Mouse (Mus musculus) forebrain, embryonic 11.5 days (tissue): ENCODE data around the gene Pef1. TPM values are rescaled to one million over a fixed set of nuclear protein-coding genes. Genes with fewer than 3 reads are reported as not detected.

Experiments
- ATAC-seq: fragments of 200-750 bp; cut with Nextera tagmentation; replicated peaks from 2 replicates; pipeline ENCODE4 v1.8.0; 2017; ENCODE audit warnings: moderate TSS enrichment; ENCODE audit not compliant: low FRiP score
- DNase-seq: peaks from one replicate; pipeline ENCODE4 v3.0.0-alpha.2; 2017; ENCODE audit warnings: low spot score
- H3K27ac ChIP-seq: fragments of 300-500 bp; sonication (generic); 2 replicates; pipeline ENCODE4 v1.5.1; 2014; ENCODE audit warnings: low read depth, low read length
- H3K27me3 ChIP-seq: fragments of 300-500 bp; sonication (generic); 2 replicates; pipeline ENCODE4 v1.6.1; 2014; ENCODE audit warnings: mild to moderate bottlenecking, low read length, mixed read lengths; ENCODE audit not compliant: control insufficient read depth, insufficient read depth
- H3K36me3 ChIP-seq: fragments of 300-500 bp; sonication (generic); 2 replicates; pipeline ENCODE4 v1.6.1; 2014; ENCODE audit warnings: mild to moderate bottlenecking, low read length, moderate library complexity, mixed read lengths; ENCODE audit not compliant: control insufficient read depth, insufficient read depth
- H3K4me1 ChIP-seq: fragments of 300-500 bp; sonication (generic); replicated peaks from 2 replicates; pipeline ENCODE4 v1.6.1; 2014; ENCODE audit warnings: low read length, mixed read lengths; ENCODE audit not compliant: control insufficient read depth, insufficient read depth
- H3K4me2 ChIP-seq: fragments of 300-500 bp; sonication (generic); 2 replicates; pipeline ENCODE4 v1.6.1; 2014; ENCODE audit warnings: low read depth, mild to moderate bottlenecking, low read length, moderate library complexity, mixed read lengths; ENCODE audit not compliant: severe bottlenecking
- H3K4me3 ChIP-seq: fragments of 300-500 bp; sonication (generic); 2 replicates; pipeline ENCODE4 v1.5.1; 2014; ENCODE audit warnings: low read depth, low read length
- H3K9ac ChIP-seq: fragments of 300-500 bp; sonication (generic); 2 replicates; pipeline ENCODE4 v1.6.1; 2014; ENCODE audit warnings: low read length
- H3K9me3 ChIP-seq: fragments of 300-500 bp; sonication (generic); 2 replicates; pipeline ENCODE4 v1.6.1; 2016; ENCODE audit warnings: low read length, mixed read lengths; ENCODE audit not compliant: control insufficient read depth
- WGBS: fragments of 180-500 bp; shearing (Covaris S2); extraction: QIAGEN DNeasy Blood & Tissue Kit; methylation state at CpG from one replicate; pipeline ENCODE4 v1.1.7; 2014; 5-methylcytosine and 5-hydroxymethylcytosine counted together
- polyA plus RNA-seq: library from polyadenylated mRNA; unstranded; fragments of >200 nt; fragmentation: Nextera tagmentation; extraction: Ambion mirVana; gene quantifications from 2 replicates; pipeline ENCODE4 v1.2.1, GENCODE M21; 2014

The Pef1 gene
- polyA plus RNA-seq, 1 experiment from 2014 or later: 62.7 TPM

DNA sequence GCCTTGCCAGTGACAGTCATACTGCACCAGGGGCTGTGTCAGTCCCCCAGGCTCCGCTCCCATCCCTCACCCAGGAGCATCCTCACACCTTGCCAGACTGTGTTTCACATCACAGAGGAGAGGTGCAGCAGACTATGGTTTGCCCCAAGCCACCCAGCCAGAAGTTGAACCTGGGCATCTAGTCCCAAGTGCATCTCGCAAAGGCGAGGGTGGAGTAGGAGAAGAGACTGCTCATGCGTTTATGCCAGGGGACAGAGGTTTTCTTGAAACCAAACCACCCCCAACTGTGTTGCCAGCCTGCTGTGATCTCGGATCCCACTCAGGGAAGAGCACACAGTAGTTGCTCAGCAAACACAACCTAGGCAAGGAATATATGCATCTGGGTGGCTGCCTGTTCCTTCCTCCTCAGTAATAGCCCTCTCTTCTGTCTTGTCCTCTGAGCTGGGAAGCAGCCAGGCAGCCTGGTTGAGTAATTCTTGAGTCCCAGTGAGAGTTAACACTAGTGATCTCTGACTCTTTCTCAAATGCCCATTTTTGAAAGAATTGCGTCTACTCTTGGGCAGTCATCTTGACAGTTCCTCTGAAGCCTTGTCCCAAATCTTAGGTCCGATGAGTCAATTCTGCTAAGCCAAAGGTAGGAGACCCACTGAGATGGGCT, 29.2 kb downstream of the Pef1 start:
- 84% methylated on average over 7 of the region's 7 CpGs for WGBS

DNA sequence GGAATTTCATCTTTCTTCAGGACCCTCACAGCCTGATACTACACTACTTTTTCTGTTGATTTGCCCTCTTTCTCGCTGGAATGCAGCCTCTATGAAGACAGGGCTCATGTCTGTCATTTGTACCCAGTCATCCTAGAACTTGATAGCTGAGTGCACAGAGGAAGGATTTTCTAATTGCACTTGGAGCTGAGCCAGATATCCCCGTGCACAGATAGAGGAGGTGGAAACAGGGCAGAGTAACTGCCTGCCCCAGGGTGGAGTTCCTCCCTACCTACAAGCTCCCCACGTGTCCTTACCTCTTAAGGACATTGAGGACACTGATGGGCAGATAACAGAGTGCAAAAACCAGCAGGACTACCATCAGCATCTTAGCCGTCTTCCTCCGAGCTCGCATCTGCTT, 31.0 kb downstream of the Pef1 start:
- Histone ChIP-seq H3K36me3 (no peaks in the 10 kb centered on the region), H3K9me3 (no peaks in the 10 kb centered on the region), H3K27me3 (peaks cover 4% of the 10 kb centered on the region; the same call in 1 of the 2 replicates), H3K4me2 (no peak overlapping the region), H3K27ac (no peak overlapping the region), H3K9ac (no peak overlapping the region), H3K4me1 (no peaks in the 10 kb centered on the region), H3K4me3 (no peak overlapping the region)
- 73% methylated on average over 6 of the region's 6 CpGs for WGBS
- ATAC-seq: no peak
- DNase-seq: no peak

More for the DNA sequence above, 29.2 kb downstream of the Pef1 start:
- H3K36me3 ChIP-seq: no peaks in the 10 kb centered on the region
- no peak overlapping the region for H3K9ac ChIP-seq
- H3K9me3 ChIP-seq: no peaks in the 10 kb centered on the region
- H3K27ac ChIP-seq: no peak overlapping the region
- DNase-seq: no peak
- ATAC-seq: no peak
- no peaks in the 10 kb centered on the region for H3K4me1 ChIP-seq
- no peak overlapping the region for H3K4me2 ChIP-seq
- no peak overlapping the region for H3K4me3 ChIP-seq
- H3K27me3 ChIP-seq: no peaks in the 10 kb centered on the region

DNA sequence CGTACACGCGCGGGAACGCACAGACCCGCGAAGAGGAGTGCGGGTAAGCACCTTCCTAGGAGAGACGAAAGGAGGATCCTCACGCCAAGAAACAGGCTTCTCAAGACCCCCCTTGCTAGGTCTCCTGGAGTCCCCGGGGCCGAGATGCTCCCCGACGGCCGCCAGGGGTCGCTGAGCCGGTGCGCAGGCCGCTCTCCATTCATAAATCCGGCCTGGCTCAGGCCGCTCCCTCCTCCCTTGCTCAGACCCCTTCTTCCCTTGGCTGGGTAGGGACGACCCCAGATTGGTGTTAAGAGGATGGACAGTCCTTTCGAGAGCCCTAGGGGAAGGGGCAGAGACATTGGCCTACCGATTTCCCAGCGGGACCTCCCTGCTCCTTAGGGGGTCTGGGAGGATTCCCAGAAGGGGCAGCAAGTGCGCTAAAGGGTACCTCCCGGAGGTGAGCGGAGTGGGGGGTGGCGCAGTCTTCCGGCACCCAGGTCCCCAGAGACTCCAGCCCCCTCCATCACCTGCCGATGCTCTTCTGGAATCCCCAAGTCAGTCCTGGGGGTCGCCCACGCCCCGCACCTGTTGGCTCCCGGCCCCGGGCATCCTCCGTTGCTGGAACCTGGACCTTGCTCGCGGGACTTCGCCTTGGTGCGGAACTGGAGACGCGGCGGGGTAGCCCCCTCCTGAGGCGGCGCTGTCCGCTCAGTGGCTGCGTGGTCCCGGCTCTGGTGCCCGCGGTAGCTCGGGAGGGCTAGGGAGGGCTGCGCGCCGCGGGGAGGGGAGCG, 36.3 kb downstream of the Pef1 start:
- ATAC-seq (peak; percentile 71), DNase-seq (peak; percentile 95)
- peak overlapping the region; percentile 91 for H3K4me2 ChIP-seq
- H3K27me3 ChIP-seq: peaks cover 27% of the 10 kb centered on the region
- no peaks in the 10 kb centered on the region for H3K36me3 ChIP-seq
- WGBS: under 1% methylated on average over 55 of the region's 57 CpGs
- H3K4me1 ChIP-seq: 0 out of 2 replicates have a peak, but pooled peaks cover 3% of the 10 kb centered on the region
- peak overlapping the region; percentile 41 for H3K4me3 ChIP-seq
- peak overlapping the region; percentile 45 for H3K9ac ChIP-seq
- no peak overlapping the region for H3K27ac ChIP-seq
- H3K9me3 ChIP-seq: no peaks in the 10 kb centered on the region

DNA sequence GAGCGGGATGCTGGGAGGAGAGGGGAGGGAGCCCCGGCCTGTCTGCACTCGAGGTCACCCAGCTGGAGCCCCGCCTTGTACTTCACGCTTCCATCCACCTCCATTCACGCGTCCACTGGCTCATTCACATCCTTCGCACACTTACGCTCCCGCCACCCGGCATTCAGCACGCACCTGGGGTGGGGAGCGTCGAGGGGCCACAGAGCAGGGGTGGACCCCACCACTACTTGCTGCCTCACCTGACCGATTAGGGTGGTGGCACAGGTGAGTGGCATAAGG, 36.8 kb downstream of the Pef1 start, which contains the start of gene Hcrtr1:
Gene Hcrtr1 (minus strand): TSS at position 146 of the 279 bp plus-strand sequence.
- ATAC-seq (no peak), DNase-seq (no peak)
- H3K4me2 ChIP-seq: peak within 1 kb of the TSS; percentile 91
- no peak within 1 kb of the TSS for H3K27ac ChIP-seq
- H3K36me3 ChIP-seq: no peaks in the 10 kb centered on the region
- H3K9ac ChIP-seq: peak within 1 kb of the TSS; percentile 45
- 3% methylated on average over 13 of the region's 15 CpGs for WGBS
- 0 out of 2 replicates have a peak, but pooled peaks cover 3% of the 10 kb centered on the region for H3K4me1 ChIP-seq
- no peaks in the 10 kb centered on the region for H3K9me3 ChIP-seq
- peak within 1 kb of the TSS; percentile 41 for H3K4me3 ChIP-seq
- peaks cover 27% of the 10 kb centered on the region for H3K27me3 ChIP-seq

DNA sequence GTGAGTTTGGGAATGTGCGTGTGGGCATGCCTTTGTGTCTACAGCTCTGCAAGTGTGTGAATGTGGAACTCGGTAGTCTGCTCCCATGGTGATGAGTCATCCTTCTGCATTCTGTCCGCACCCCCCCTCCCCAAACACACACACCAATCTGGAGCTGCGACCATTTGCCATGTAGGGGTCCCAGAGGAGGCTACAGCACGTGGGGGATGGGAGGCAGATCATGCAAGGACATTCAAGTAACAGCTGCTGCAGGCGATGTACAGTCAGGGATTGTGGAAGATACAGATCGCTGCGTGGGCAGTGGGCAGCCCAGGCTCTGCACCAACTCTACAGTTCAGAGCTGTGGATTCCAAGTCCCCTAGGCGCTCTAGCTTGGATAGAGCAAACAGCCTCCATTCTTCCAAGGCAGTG, 38.6 kb downstream of the Pef1 start:
- Histone ChIP-seq H3K27ac (no peak overlapping the region), H3K36me3 (no peaks in the 10 kb centered on the region), H3K27me3 (peaks cover 27% of the 10 kb centered on the region), H3K4me1 (0 out of 2 replicates have a peak, but pooled peaks cover 3% of the 10 kb centered on the region), H3K4me2 (no peak overlapping the region), H3K4me3 (no peak overlapping the region), H3K9me3 (no peaks in the 10 kb centered on the region; the same call in 1 of the 2 replicates), H3K9ac (no peak overlapping the region)
- no peak for DNase-seq
- 70% methylated on average over 9 of the region's 9 CpGs for WGBS
- ATAC-seq: no peak

DNA sequence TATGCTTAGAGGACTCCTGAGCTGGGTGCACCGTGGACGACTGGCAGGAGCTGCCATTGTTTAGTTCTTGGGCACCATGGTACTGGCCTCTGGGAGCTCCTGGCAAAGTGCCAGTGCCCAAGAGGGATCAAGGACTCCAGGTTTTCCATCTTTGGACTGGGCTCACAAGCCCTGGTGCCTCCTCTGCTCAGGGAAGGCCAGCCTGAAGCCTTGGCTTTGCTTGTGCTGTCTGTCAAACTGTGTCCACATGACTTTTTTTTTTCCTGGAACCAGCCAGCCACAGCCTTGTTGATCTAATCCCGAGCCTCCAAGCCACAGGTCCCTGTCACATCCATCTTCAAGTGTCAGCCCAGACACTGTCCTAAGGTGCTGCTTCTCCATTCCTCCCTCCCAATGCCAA, 39.4 kb downstream of the Pef1 start:
- peaks cover 27% of the 10 kb centered on the region for H3K27me3 ChIP-seq
- H3K27ac ChIP-seq: no peak overlapping the region
- 58% methylated on average over 3 of the region's 3 CpGs for WGBS
- ATAC-seq (no peak), DNase-seq (no peak)
- no peak overlapping the region for H3K9ac ChIP-seq
- no peaks in the 10 kb centered on the region; the same call in 1 of the 2 replicates for H3K9me3 ChIP-seq
- 0 out of 2 replicates have a peak, but pooled peaks cover 3% of the 10 kb centered on the region for H3K4me1 ChIP-seq
- H3K4me3 ChIP-seq: no peak overlapping the region
- H3K36me3 ChIP-seq: no peaks in the 10 kb centered on the region
- no peak overlapping the region for H3K4me2 ChIP-seq

DNA sequence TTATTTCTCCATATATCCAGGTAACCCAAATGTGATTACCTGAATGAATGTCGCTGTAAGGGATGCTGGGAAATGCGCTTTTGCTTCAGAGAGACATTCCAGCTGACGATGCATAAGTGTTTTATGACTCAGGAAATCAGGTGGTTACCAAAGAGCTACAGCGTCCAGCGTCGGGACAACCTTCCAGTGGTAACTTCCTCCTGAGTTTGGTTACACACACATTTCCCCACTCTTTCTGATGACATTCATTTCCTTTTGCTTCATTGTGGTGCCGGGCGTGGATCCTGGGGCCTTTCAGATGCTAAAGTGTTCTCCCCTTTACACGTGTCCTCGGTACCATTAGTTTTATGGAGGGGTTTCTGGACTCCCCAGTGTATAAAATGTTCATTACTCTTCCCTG, 46.0 kb downstream of the Pef1 start:
- Histone ChIP-seq H3K4me3 (no peak overlapping the region), H3K4me2 (no peak overlapping the region), H3K4me1 (no peaks in the 10 kb centered on the region), H3K36me3 (no peaks in the 10 kb centered on the region), H3K27ac (no peak overlapping the region), H3K9ac (no peak overlapping the region), H3K9me3 (no peaks in the 10 kb centered on the region; the same call in 1 of the 2 replicates), H3K27me3 (no peaks in the 10 kb centered on the region)
- ATAC-seq: no peak
- WGBS: 88% methylated on average over 10 of the region's 10 CpGs
- DNase-seq: no peak

DNA sequence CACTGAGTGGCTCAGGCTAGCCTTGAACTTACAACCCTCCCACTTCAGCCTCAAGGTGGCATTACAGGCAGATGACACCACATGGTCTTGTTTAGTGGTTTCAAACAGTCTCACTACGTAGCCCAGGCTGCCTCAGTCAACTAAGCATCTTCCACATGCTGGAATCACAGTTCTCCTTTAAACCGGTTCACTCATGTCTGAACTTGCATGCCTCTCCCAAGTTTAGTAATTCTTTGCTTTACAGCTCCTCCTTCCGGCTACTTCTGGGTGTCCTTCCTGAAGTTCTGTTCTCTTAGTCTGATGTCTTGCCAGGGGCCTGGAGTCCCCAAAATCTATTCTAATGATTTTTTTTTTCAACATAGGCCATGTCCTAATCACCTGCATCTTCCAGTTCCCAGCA, 51.9 kb downstream of the Pef1 start:
- Histone ChIP-seq H3K4me3 (no peak overlapping the region), H3K9me3 (no peaks in the 10 kb centered on the region), H3K9ac (no peak overlapping the region), H3K27me3 (no peaks in the 10 kb centered on the region), H3K4me1 (no peaks in the 10 kb centered on the region), H3K4me2 (no peak overlapping the region), H3K27ac (no peak overlapping the region), H3K36me3 (no peaks in the 10 kb centered on the region)
- ATAC-seq: no peak
- DNase-seq: no peak
- 86% methylated on average over 3 of the region's 3 CpGs for WGBS
